Mouse (Mus musculus): ENCODE measurements at regions not wholly inside any gene's neighbourhood (a gene's known extent, or its start where the extent isn't known, plus 50 kb on each side); places are given as distances from the start of the nearest gene placed in this dataset.
A peak's percentile ranks its signal among the peaks of the same experiment; 100 is the strongest.
"Not testable (repeated sequence)": the region's sequence is repeated elsewhere in the genome, so short reads cannot be mapped to it uniquely, and the experiment has no call there.

- DNase-seq (ENCODE audit: low read depth, low spot score): peak; percentile 6
- H3K27me3 ChIP-seq (ENCODE audit: control insufficient read depth, insufficient read depth, low read length, poor library complexity, severe bottlenecking): no peaks in the 10 kb centered on the region
- H3K36me3 ChIP-seq (ENCODE audit: control insufficient read depth, insufficient read depth, low read length, poor library complexity, severe bottlenecking): no peaks in the 10 kb centered on the region
Measured at GRCm38 (mm10) chr12:114641089-114641488, 1097.4 kb downstream of the Adam6a start.

DNA sequence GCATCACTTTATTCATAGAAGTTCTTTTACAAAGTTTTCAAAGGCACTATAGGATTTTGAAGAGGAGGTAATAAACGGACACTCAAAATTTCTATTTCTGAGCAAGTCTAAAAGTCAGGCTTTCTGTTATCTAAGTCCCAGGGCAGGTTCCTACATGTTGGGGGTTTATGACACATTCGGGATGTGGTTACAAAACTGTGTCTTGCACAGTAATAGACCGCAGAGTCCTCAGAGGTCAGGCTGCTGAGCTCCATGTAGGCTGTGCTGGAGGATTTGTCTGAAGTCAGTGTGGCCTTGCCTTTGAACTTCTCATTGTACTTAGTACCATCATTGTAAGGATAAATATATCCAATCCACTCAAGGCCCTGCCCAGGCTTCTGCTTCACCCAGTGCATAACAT lies 1102.7 kb downstream of the Adam6a start:
- Histone ChIP-seq H3K36me3 (ENCODE audit: control insufficient read depth, insufficient read depth, low read length, poor library complexity, severe bottlenecking) (no peaks in the 10 kb centered on the region), H3K27me3 (ENCODE audit: control insufficient read depth, insufficient read depth, low read length, poor library complexity, severe bottlenecking) (no peaks in the 10 kb centered on the region)
- DNase-seq (ENCODE audit: low read depth, low spot score): no peak

- peak; percentile 69 for DNase-seq (ENCODE audit: low read depth, low spot score)
- H3K36me3 ChIP-seq (ENCODE audit: control insufficient read depth, insufficient read depth, low read length, poor library complexity, severe bottlenecking); H3K27me3 ChIP-seq (ENCODE audit: control insufficient read depth, insufficient read depth, low read length, poor library complexity, severe bottlenecking): not testable (repeated sequence)
Measured at GRCm38 (mm10) chr12:114650432-114651101, 1106.9 kb downstream of the Adam6a start.

DNA sequence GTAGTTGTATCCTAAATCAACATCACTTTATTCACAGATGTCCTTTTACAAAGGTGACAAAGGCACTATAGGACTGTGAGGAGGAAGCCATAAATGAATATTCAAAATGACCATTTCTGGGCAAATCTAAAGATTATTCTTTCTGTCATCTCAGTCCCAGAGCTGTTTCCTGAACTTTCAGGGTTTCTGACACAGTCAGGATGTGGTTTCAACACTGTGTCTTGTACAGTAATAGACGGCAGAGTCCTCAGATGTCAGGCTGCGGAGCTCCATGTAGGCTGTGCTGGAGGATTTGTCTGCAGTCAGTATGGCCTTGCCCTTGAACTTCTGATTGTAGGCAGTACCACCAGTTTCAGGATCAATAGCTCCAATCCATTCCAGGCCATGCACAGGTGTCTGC lies 1113.4 kb downstream of the Adam6a start:
- H3K36me3 ChIP-seq (ENCODE audit: control insufficient read depth, insufficient read depth, low read length, poor library complexity, severe bottlenecking); H3K27me3 ChIP-seq (ENCODE audit: control insufficient read depth, insufficient read depth, low read length, poor library complexity, severe bottlenecking); DNase-seq (ENCODE audit: low read depth, low spot score): not testable (repeated sequence)

Data from splenic B cell, adult 2 months (primary cell).